Mouse (Mus musculus) thymus, adult 2 months (tissue): ENCODE measurements at regions not wholly inside any gene's neighbourhood (a gene's known extent, or its start where the extent isn't known, plus 50 kb on each side); places are given as distances from the start of the nearest gene placed in this dataset.

Source experiments
- CTCF ChIP-seq: fragments of 200-500 bp; IDR thresholded peaks from 2 replicates; pipeline ENCODE4 v1.5.1; 2012; ENCODE audit warnings: mild to moderate bottlenecking, control low read depth, low read length, moderate library complexity, borderline replicate concordance; ENCODE audit not compliant: control insufficient read depth, poor library complexity, insufficient read depth; ENCODE audit errors: extremely low read depth
- POLR2A ChIP-seq: fragments of 200-500 bp; IDR thresholded peaks from 2 replicates; pipeline ENCODE4 v1.6.1; 2012; ENCODE audit warnings: mild to moderate bottlenecking, low read length, control low read depth, moderate library complexity; ENCODE audit not compliant: control insufficient read depth, poor library complexity, insufficient read depth; ENCODE audit errors: extremely low read depth

DNA sequence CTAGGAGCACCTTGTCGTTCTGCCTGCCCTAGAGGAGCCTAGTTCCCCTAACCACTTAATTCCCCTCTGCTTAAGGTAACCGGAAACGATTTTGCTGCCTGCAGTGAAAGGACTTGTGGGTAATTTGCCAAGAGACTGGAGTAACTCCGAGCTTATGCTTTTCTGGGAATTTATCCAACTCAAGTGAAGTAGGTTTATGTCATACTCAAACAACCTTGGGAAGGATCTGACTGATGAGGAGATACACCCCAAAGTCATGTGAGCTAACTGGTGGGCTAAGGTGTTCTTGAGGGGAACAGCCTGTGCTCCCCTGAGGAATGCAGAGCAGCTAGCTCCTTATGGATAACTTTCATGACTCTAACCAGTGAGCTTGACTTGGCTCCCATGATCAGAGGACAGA is 155.7 kb upstream of the Ttc29 start:
- TF ChIP-seq POLR2A (no peak), CTCF (no peak)
